Mouse (Mus musculus): ENCODE measurements around the gene Ube2z. TPM values are rescaled to one million over a fixed set of nuclear protein-coding genes. Genes with fewer than 3 reads are reported as not detected.
A peak's percentile ranks its signal among the peaks of the same experiment; 100 is the strongest.

The Ube2z gene
- polyA plus RNA-seq, 1 experiment: 20.1 TPM

DNA sequence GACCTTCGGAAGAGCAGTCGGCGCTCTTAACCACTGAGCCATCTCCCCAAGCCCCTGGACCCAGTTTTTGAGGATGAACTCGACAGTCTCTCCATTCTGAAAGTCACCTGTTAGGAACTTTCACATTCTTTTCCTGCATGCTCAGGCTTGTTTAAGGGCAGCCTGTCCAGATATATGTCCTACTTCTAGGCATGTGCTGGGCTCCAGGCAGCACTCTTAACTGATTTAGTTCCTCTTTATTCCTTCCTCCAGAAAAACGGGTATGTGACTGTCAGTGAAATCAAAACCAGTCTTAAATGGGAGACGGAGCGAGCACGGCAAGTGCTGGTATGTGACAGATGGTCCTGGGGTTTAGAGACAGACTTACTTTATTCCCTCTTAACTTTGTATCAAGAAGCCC, 19.2 kb downstream of the Ube2z start:
- H3K27ac ChIP-seq (ENCODE audit: insufficient read depth, low read length): no peak overlapping the region
- no peak overlapping the region for H3K4me3 ChIP-seq (ENCODE audit: extremely low read depth, insufficient read depth, insufficient read length)
- peaks cover 24% of the 10 kb centered on the region for H3K36me3 ChIP-seq (ENCODE audit: control insufficient read depth, insufficient read depth, low read length)
- DNase-seq (ENCODE audit: low read depth in 1 of 2, low spot score in 2 of 2): no peak
- TF ChIP-seq CTCF (IDR thresholded peaks at IDR 0.05; ENCODE audit: extremely low read depth, insufficient read depth, insufficient read length, insufficient replicate concordance): no peak
- TF ChIP-seq POLR2A (IDR thresholded peaks at IDR 0.05; ENCODE audit: low read depth, low read length): no peak
- H3K27me3 ChIP-seq (ENCODE audit: control insufficient read depth, insufficient read depth, low read length): no peaks in the 10 kb centered on the region
- peaks cover 3% of the 10 kb centered on the region for H3K4me1 ChIP-seq (ENCODE audit: control insufficient read depth, insufficient read depth, insufficient read length)
- 79% methylated on average over 8 of the region's 8 CpGs for WGBS

DNA sequence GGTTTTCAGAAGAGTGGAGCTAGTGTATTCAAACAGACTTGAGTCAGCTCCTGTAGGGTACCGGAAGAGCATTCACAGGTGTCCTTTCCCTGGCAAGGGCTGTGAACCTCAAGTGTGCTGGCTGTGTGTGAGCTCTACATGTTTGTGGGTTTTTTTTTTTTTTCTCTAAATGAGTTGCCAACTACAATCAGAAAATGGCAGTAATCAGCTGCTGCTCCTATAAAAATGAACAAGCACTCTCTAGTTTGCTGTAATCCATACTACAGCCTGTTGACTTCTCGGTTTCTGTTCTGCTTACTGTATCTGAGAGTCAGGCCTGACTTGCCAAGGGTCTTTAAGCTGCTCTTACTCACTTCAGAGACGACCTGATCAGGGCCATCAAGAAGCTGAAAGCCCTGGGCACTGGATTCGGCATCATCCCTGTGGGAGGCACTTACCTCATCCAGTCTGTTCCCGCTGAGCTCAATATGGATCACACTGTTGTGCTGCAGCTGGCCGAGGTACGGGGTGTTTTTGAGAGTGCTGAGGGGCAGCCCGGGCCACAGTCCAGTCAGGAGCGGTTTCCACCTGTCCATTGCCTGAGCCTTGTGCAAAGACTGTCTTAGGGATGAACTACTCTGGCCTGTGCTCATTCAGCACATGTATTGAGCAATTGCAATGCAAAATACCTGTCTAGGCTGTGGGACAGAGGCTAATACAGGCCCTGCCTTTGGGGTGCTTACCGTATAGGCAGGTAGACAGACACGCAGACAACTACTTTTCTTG, 20.2 kb downstream of the Ube2z start:
- TF ChIP-seq POLR2A (IDR thresholded peaks at IDR 0.05; ENCODE audit: low read depth, low read length) (no peak), CTCF (IDR thresholded peaks at IDR 0.05; ENCODE audit: extremely low read depth, insufficient read depth, insufficient read length, insufficient replicate concordance) (no peak)
- no peak for DNase-seq (ENCODE audit: low read depth in 1 of 2, low spot score in 2 of 2)
- no peak overlapping the region for H3K27ac ChIP-seq (ENCODE audit: insufficient read depth, low read length)
- H3K36me3 ChIP-seq (ENCODE audit: control insufficient read depth, insufficient read depth, low read length): peaks cover 17% of the 10 kb centered on the region
- WGBS: 90% methylated on average over 11 of the region's 11 CpGs
- H3K4me3 ChIP-seq (ENCODE audit: extremely low read depth, insufficient read depth, insufficient read length): no peak overlapping the region
- H3K4me1 ChIP-seq (ENCODE audit: control insufficient read depth, insufficient read depth, insufficient read length): peaks cover 3% of the 10 kb centered on the region
- H3K27me3 ChIP-seq (ENCODE audit: control insufficient read depth, insufficient read depth, low read length): no peaks in the 10 kb centered on the region

DNA sequence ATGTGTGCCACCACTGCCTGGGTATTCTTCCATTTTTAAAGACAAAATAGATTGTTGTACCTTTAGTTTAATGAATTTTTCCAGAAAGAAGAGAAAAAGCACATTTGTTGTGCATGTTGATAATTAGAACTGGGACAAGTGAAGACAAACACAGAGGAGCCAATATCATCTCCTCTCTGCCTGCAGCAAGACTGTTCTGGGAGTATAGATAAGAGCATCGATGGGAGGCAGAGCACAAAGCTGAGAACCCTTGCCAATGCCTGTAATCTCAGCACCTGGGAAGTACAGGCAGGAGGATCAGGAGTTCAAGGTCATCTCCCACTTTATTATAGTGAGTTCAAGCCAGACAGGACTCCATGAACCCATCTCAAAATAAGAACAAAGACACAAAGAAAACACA, 26.6 kb downstream of the Ube2z start:
- no peak overlapping the region for H3K4me3 ChIP-seq (ENCODE audit: extremely low read depth, insufficient read depth, insufficient read length)
- WGBS: 83% methylated on average over 1 of the region's 1 CpGs
- H3K27ac ChIP-seq (ENCODE audit: insufficient read depth, low read length): no peak overlapping the region
- no peaks in the 10 kb centered on the region for H3K27me3 ChIP-seq (ENCODE audit: control insufficient read depth, insufficient read depth, low read length)
- H3K4me1 ChIP-seq (ENCODE audit: control insufficient read depth, insufficient read depth, insufficient read length): peaks cover 7% of the 10 kb centered on the region
- no peak for DNase-seq (ENCODE audit: low read depth in 1 of 2, low spot score in 2 of 2)
- peaks cover 10% of the 10 kb centered on the region for H3K36me3 ChIP-seq (ENCODE audit: control insufficient read depth, insufficient read depth, low read length)
- no peak for TF ChIP-seq POLR2A (IDR thresholded peaks at IDR 0.05; ENCODE audit: low read depth, low read length)
- TF ChIP-seq CTCF (IDR thresholded peaks at IDR 0.05; ENCODE audit: extremely low read depth, insufficient read depth, insufficient read length, insufficient replicate concordance): no peak

DNA sequence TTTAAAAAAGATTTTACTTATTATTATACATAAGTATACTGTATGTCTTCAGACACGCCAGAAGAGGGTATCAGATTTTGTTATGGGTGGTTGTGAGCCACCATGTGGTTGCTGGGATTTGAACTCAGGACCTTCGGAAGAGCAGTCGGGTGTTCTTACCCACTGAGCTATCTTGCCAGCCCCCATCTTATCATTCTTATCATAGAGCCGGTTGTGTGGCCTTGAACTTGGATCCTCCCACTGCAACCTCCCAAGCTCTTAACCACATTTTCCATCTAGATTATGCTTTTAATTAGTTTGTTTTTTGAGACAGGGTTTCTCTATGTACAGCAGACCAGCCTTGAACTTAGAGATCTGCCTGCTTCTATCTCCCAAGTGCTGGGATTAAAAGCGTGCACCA, 27.7 kb downstream of the Ube2z start:
- TF ChIP-seq CTCF (IDR thresholded peaks at IDR 0.05; ENCODE audit: extremely low read depth, insufficient read depth, insufficient read length, insufficient replicate concordance): no peak
- no peak for TF ChIP-seq POLR2A (IDR thresholded peaks at IDR 0.05; ENCODE audit: low read depth, low read length)
- H3K4me3 ChIP-seq (ENCODE audit: extremely low read depth, insufficient read depth, insufficient read length): no peak overlapping the region
- no peaks in the 10 kb centered on the region for H3K27me3 ChIP-seq (ENCODE audit: control insufficient read depth, insufficient read depth, low read length)
- H3K27ac ChIP-seq (ENCODE audit: insufficient read depth, low read length): no peak overlapping the region
- H3K4me1 ChIP-seq (ENCODE audit: control insufficient read depth, insufficient read depth, insufficient read length): peaks cover 7% of the 10 kb centered on the region
- DNase-seq (ENCODE audit: low read depth in 1 of 2, low spot score in 2 of 2): no peak
- peaks cover 9% of the 10 kb centered on the region for H3K36me3 ChIP-seq (ENCODE audit: control insufficient read depth, insufficient read depth, low read length)
- 87% methylated on average over 5 of the region's 5 CpGs for WGBS

DNA sequence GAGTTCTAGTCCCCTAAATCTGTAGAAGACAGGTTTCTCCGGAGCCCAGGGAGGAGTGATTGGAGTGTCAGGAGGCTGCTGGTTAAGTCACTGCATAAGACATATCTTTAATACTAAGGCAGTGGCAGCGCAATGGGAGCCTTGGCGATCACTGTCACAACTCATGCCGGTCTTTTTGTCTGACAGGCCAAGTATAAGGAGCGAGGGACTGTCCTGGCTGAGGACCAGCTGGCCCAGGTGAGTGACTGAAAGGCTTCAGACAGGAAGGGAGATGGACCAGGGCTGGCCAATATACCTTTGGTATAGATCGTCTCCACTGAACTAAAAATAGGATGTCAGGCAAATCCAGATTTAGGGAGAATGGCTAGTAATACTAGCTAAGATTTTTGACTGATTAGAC, 30.1 kb downstream of the Ube2z start:
- Histone ChIP-seq H3K4me1 (ENCODE audit: control insufficient read depth, insufficient read depth, insufficient read length) (peaks cover 7% of the 10 kb centered on the region), H3K27me3 (ENCODE audit: control insufficient read depth, insufficient read depth, low read length) (no peaks in the 10 kb centered on the region), H3K4me3 (ENCODE audit: extremely low read depth, insufficient read depth, insufficient read length) (peak overlapping the region; percentile 68), H3K36me3 (ENCODE audit: control insufficient read depth, insufficient read depth, low read length) (peaks cover 6% of the 10 kb centered on the region; the same call in 1 of the 2 replicates), H3K27ac (ENCODE audit: insufficient read depth, low read length) (no peak overlapping the region)
- WGBS: 8% methylated on average over 6 of the region's 6 CpGs
- TF ChIP-seq POLR2A (IDR thresholded peaks at IDR 0.05; ENCODE audit: low read depth, low read length) (no peak), CTCF (IDR thresholded peaks at IDR 0.05; ENCODE audit: extremely low read depth, insufficient read depth, insufficient read length, insufficient replicate concordance) (no peak)
- no peak for DNase-seq (ENCODE audit: low read depth in 1 of 2, low spot score in 2 of 2)

DNA sequence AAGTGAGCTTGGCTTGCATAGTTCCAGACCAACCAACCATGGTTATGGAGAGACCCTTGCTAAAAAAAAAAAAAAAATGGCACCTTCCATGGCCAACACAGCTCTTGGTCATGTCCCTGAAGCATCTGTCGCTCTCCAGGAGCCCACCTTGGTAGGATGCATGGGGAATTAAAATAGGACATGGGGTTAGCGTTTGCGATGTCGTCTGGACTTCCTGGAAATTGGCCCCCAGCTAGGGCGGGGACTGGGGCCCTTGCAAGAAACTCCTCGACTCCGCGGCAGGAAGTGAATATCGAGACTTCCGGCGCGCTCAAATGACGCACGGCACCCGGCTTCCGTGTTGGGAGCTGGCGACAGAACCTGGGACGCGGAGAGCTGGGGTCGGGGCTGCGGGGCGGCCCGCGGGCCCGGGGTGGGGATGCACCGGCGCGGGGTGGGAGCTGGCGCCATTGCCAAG, 30.6 kb downstream of the Ube2z start, which contains the start of gene Snf8:
Snf8 (plus strand) TSS at position 290 of the 457 bp plus-strand sequence.
- TF ChIP-seq CTCF (IDR thresholded peaks at IDR 0.05; ENCODE audit: extremely low read depth, insufficient read depth, insufficient read length, insufficient replicate concordance) (no peak), POLR2A (IDR thresholded peaks at IDR 0.05; ENCODE audit: low read depth, low read length) (no peak)
- H3K27me3 ChIP-seq (ENCODE audit: control insufficient read depth, insufficient read depth, low read length): no peaks in the 10 kb centered on the region
- WGBS: under 1% methylated on average over 29 of the region's 29 CpGs
- peak; percentile 85 to 94 for DNase-seq (ENCODE audit: low read depth in 1 of 2, low spot score in 2 of 2)
- H3K4me3 ChIP-seq (ENCODE audit: extremely low read depth, insufficient read depth, insufficient read length): peak within 1 kb of the TSS; percentile 68
- H3K36me3 ChIP-seq (ENCODE audit: control insufficient read depth, insufficient read depth, low read length): peaks cover 6% of the 10 kb centered on the region; the same call in 1 of the 2 replicates
- no peak within 1 kb of the TSS for H3K27ac ChIP-seq (ENCODE audit: insufficient read depth, low read length)
- H3K4me1 ChIP-seq (ENCODE audit: control insufficient read depth, insufficient read depth, insufficient read length): peaks cover 7% of the 10 kb centered on the region

DNA sequence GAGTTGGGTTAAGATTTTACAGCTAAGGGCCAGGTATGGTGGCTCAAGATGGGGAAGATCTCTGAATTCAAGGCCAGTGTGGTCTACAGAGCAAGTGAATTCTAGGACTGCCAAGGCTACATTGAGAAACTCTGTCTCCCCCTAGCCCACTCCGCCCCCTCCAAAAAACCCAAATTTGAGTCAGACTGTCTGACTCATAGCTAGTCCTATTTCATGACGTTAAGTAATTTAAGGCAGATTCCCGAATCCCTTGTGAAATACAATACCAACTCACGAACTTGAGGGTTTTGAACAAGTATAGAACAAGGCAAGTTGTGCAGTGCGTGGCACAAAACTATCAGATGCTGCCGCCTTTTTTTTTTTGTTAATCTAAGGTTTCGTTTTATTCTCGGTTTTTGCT, 31.1 kb downstream of the Ube2z start:
- WGBS: 55% methylated on average over 8 of the region's 8 CpGs
- Histone ChIP-seq H3K36me3 (ENCODE audit: control insufficient read depth, insufficient read depth, low read length) (peaks cover 4% of the 10 kb centered on the region; the same call in 1 of the 2 replicates), H3K4me3 (ENCODE audit: extremely low read depth, insufficient read depth, insufficient read length) (peak overlapping the region; percentile 68; the same call in 1 of the 2 replicates), H3K4me1 (ENCODE audit: control insufficient read depth, insufficient read depth, insufficient read length) (peaks cover 7% of the 10 kb centered on the region), H3K27me3 (ENCODE audit: control insufficient read depth, insufficient read depth, low read length) (no peaks in the 10 kb centered on the region), H3K27ac (ENCODE audit: insufficient read depth, low read length) (no peak overlapping the region)
- TF ChIP-seq POLR2A (IDR thresholded peaks at IDR 0.05; ENCODE audit: low read depth, low read length) (no peak), CTCF (IDR thresholded peaks at IDR 0.05; ENCODE audit: extremely low read depth, insufficient read depth, insufficient read length, insufficient replicate concordance) (no peak)
- no peak for DNase-seq (ENCODE audit: low read depth in 1 of 2, low spot score in 2 of 2)
